In genomic region chr4:83950809-83951409, GRCm38 (mm10) we compare ENCODE assay signal across 17 mouse cellular contexts.
DNase-seq lines count a peak whose midpoint lies in the region; ATAC-seq and TF ChIP-seq lines count a peak whose summit lies in the region.
"Had no signal": no experiment of that assay in that cellular context is flagged by ENCODE, and none has a peak within 500 bp of the region (broad histone marks: within the 10 kb centered on the region; RNA-seq: fewer than 3 reads in every experiment).

No protein-coding gene starts in this region.

- H3K36me3 ChIP-seq in lung, postnatal 0 days (ENCODE audit: insufficient read depth, low read length) = no peaks in the 10 kb centered on the region
- H3K36me3 ChIP-seq in embryonic facial prominence, embryonic 10.5 days (replicated peaks) = no peaks in the 10 kb centered on the region
- no peaks in the 10 kb centered on the region for H3K36me3 ChIP-seq in kidney, adult 2 months (ENCODE audit: control insufficient read depth, insufficient read depth, low read length)
- H3K36me3 ChIP-seq: embryonic facial prominence, embryonic 13.5 days; forebrain, embryonic 12.5 days; heart, embryonic 13.5 days had no signal

- TF ChIP-seq EP300 in lung, postnatal 0 days (IDR thresholded peaks at IDR 0.05) = no peak

- TF ChIP-seq CTCF in cerebellum, adult 2 months (IDR thresholded peaks at IDR 0.05; ENCODE audit: borderline replicate concordance, insufficient read depth, low read depth, low read length) = no peak
- no peak for TF ChIP-seq CTCF in lung, postnatal 0 days (IDR thresholded peaks at IDR 0.05)
- TF ChIP-seq CTCF in kidney, adult 2 months (conservative IDR thresholded peaks at IDR 0.05; ENCODE audit: insufficient read depth, insufficient read length, low read depth, low read length) = no peak

- TF ChIP-seq POLR2A in cerebellum, adult 2 months (IDR thresholded peaks at IDR 0.05; ENCODE audit: borderline replicate concordance, insufficient read depth, low read length) = no peak
- no peak for TF ChIP-seq POLR2A in kidney, adult 2 months (IDR thresholded peaks at IDR 0.05; ENCODE audit: low read depth, low read length)

- no peaks in the 10 kb centered on the region; the same call in 1 of the 2 replicates for H3K4me1 ChIP-seq in cerebellum, adult 2 months (ENCODE audit: control insufficient read depth, insufficient read depth, low read length)
- no peaks in the 10 kb centered on the region for H3K4me1 ChIP-seq in lung, postnatal 0 days (ENCODE audit: insufficient read depth, low read depth, low read length)
- H3K4me1 ChIP-seq in embryonic facial prominence, embryonic 10.5 days = peaks cover 5% of the 10 kb centered on the region; the same call in 1 of the 2 replicates
- no peaks in the 10 kb centered on the region for H3K4me1 ChIP-seq in kidney, adult 2 months (ENCODE audit: control insufficient read depth, insufficient read depth, low read length)
- H3K4me1 ChIP-seq: embryonic facial prominence, embryonic 13.5 days; forebrain, embryonic 12.5 days; heart, embryonic 13.5 days had no signal

- 45% methylated on average over 10 of the region's 10 CpGs for WGBS in cerebellum, adult 2 months
- 67% methylated on average over 10 of the region's 10 CpGs for WGBS in lung, postnatal 0 days
- 85% methylated on average over 10 of the region's 10 CpGs for WGBS in embryonic facial prominence, embryonic 10.5 days
- WGBS in kidney, adult 2 months = 81% methylated on average over 10 of the region's 10 CpGs

- H3K9ac ChIP-seq in lung, postnatal 0 days (replicated peaks; ENCODE audit: low read depth) = no peak overlapping the region
- H3K9ac ChIP-seq: embryonic facial prominence, embryonic 13.5 days; forebrain, embryonic 12.5 days; heart, embryonic 13.5 days; hindbrain, embryonic 14.5 days had no signal

- H3K9me3 ChIP-seq in lung, postnatal 0 days (ENCODE audit: low read length) = no peaks in the 10 kb centered on the region
- no peaks in the 10 kb centered on the region for H3K9me3 ChIP-seq in embryonic facial prominence, embryonic 10.5 days
- H3K9me3 ChIP-seq: embryonic facial prominence, embryonic 13.5 days; forebrain, embryonic 12.5 days; heart, embryonic 13.5 days had no signal

- H3K27ac ChIP-seq in cerebellum, adult 2 months (ENCODE audit: insufficient read depth, low read length) = no peak overlapping the region
- no peak overlapping the region for H3K27ac ChIP-seq in lung, postnatal 0 days (ENCODE audit: low read length)
- H3K27ac ChIP-seq in embryonic facial prominence, embryonic 10.5 days (replicated peaks) = 0 out of 2 replicates have a peak overlapping the region, but pooled peaks have one; percentile 8
- no peak overlapping the region for H3K27ac ChIP-seq in kidney, adult 2 months (ENCODE audit: insufficient read depth, low read depth, low read length)
- H3K27ac ChIP-seq: embryonic facial prominence, embryonic 13.5 days; forebrain, embryonic 12.5 days; heart, embryonic 13.5 days; hindbrain, embryonic 14.5 days had no signal

- H3K27me3 ChIP-seq in cerebellum, adult 2 months (ENCODE audit: control insufficient read depth, insufficient read depth, low read length) = no peaks in the 10 kb centered on the region
- H3K27me3 ChIP-seq in lung, postnatal 0 days (replicated peaks; ENCODE audit: insufficient read depth, low read length) = no peaks in the 10 kb centered on the region
- H3K27me3 ChIP-seq in embryonic facial prominence, embryonic 10.5 days (replicated peaks; ENCODE audit: low read depth, poor library complexity, severe bottlenecking) = no peaks in the 10 kb centered on the region
- H3K27me3 ChIP-seq in kidney, adult 2 months (replicated peaks; ENCODE audit: control insufficient read depth, insufficient read depth, low read length) = no peaks in the 10 kb centered on the region
- H3K27me3 ChIP-seq: embryonic facial prominence, embryonic 13.5 days; forebrain, embryonic 12.5 days; heart, embryonic 13.5 days had no signal

- ATAC-seq in lung, postnatal 0 days = peak; percentile 40
- ATAC-seq: forebrain, embryonic 16.5 days had no signal

- H3K4me3 ChIP-seq in cerebellum, adult 2 months (replicated peaks; ENCODE audit: insufficient read depth, low read depth, low read length) = no peak overlapping the region
- no peak overlapping the region for H3K4me3 ChIP-seq in lung, postnatal 0 days (ENCODE audit: low read depth, low read length)
- no peak overlapping the region for H3K4me3 ChIP-seq in embryonic facial prominence, embryonic 10.5 days
- H3K4me3 ChIP-seq in kidney, adult 2 months (ENCODE audit: insufficient read depth, low read depth, low read length) = no peak overlapping the region
- H3K4me3 ChIP-seq: embryonic facial prominence, embryonic 13.5 days; forebrain, embryonic 12.5 days; heart, embryonic 13.5 days had no signal

- peak; percentile 12 to 18 for DNase-seq in cerebellum, postnatal 14 days
- no peak for DNase-seq in cerebellum, adult 2 months
- peak; percentile 17 for DNase-seq in left cerebral cortex, postnatal 4 days
- DNase-seq in left cerebral cortex, adult 9 months (ENCODE audit: low spot score in 2 of 2) = no peak
- peak; percentile 33 for DNase-seq in lung, postnatal 0 days (ENCODE audit: low spot score)
- DNase-seq in lung, postnatal 4 days = no peak
- no peak for DNase-seq in embryonic facial prominence, embryonic 10.5 days (ENCODE audit: low spot score)
- DNase-seq in kidney, adult 2 months = no peak
- DNase-seq: adrenal gland, postnatal 10 days; cerebellum, adult 11-12 months; cerebellum, postnatal 25 days; gastrocnemius, postnatal 14 days had no signal

- intact Hi-C loops in left cerebral cortex, postnatal 4 days (cut with DNase I) = no loop called here

- H3K4me2 ChIP-seq in lung, postnatal 0 days (replicated peaks; ENCODE audit: low read depth, low read length) = no peak overlapping the region
- H3K4me2 ChIP-seq: embryonic facial prominence, embryonic 13.5 days; forebrain, embryonic 12.5 days; heart, embryonic 13.5 days; hindbrain, embryonic 14.5 days had no signal

Comparison
In these comparisons a context has a peak if more than half of its experiments do, and no peak if none do; other contexts are left out.
1. DNase-seq: peak in cerebellum, postnatal 14 days (2 of 2), left cerebral cortex, postnatal 4 days (single experiment) and lung, postnatal 0 days (single experiment); none in cerebellum, adult 2 months (0 of 2), left cerebral cortex, adult 9 months (0 of 2), lung, postnatal 4 days (0 of 2), embryonic facial prominence, embryonic 10.5 days (single experiment) and kidney, adult 2 months (single experiment).